Mouse (Mus musculus) intestine, embryonic 15.5 days (tissue): ENCODE data around the gene Kcnk18. TPM values are rescaled to one million over a fixed set of nuclear protein-coding genes. Genes with fewer than 3 reads are reported as not detected.
A peak's percentile ranks its signal among the peaks of the same experiment; 100 is the strongest.

Source experiments
- ATAC-seq: fragments of 200-750 bp; cut with Nextera tagmentation; 2 replicates; pipeline ENCODE4 v1.8.0; 2017; ENCODE audit warnings: moderate TSS enrichment, moderate library complexity
- H3K27ac ChIP-seq: fragments of 300-500 bp; sonication (generic); 2 replicates; pipeline ENCODE4 v1.5.1; 2015; ENCODE audit warnings: mild to moderate bottlenecking, inconsistent platforms
- H3K27me3 ChIP-seq: fragments of 300-500 bp; sonication (generic); replicated peaks from 2 replicates; pipeline ENCODE4 v1.6.1; 2015; ENCODE audit warnings: inconsistent platforms
- H3K36me3 ChIP-seq: fragments of 300-500 bp; sonication (generic); 2 replicates; pipeline ENCODE4 v1.6.1; 2015; ENCODE audit warnings: inconsistent platforms
- H3K4me1 ChIP-seq: fragments of 300-500 bp; sonication (generic); replicated peaks from 2 replicates; pipeline ENCODE4 v1.6.1; 2015; ENCODE audit warnings: inconsistent platforms
- H3K4me2 ChIP-seq: fragments of 300-500 bp; sonication (generic); replicated peaks from 2 replicates; pipeline ENCODE4 v1.6.1; 2015; ENCODE audit warnings: mild to moderate bottlenecking, inconsistent platforms
- H3K4me3 ChIP-seq: fragments of 300-500 bp; sonication (generic); replicated peaks from 2 replicates; pipeline ENCODE4 v1.5.1; 2015; ENCODE audit warnings: inconsistent platforms
- H3K9ac ChIP-seq: fragments of 300-500 bp; sonication (generic); 2 replicates; pipeline ENCODE4 v1.6.1; 2015; ENCODE audit warnings: inconsistent platforms
- H3K9me3 ChIP-seq: fragments of 300-500 bp; sonication (generic); 2 replicates; pipeline ENCODE4 v1.6.1; 2016; ENCODE audit warnings: inconsistent platforms
- WGBS: fragments of 180-500 bp; shearing (Covaris S2); methylation state at CpG from one replicate; pipeline ENCODE4 v1.1.7; 2015; 5-methylcytosine and 5-hydroxymethylcytosine counted together
- polyA plus RNA-seq: library from polyadenylated mRNA; unstranded; fragments of >200 nt; fragmentation: Nextera tagmentation; extraction: Ambion mirVana; gene quantifications from 2 replicates; pipeline ENCODE4 v1.2.1, GENCODE M21; 2015

The Kcnk18 gene
- not detected in 2 replicates for polyA plus RNA-seq

DNA sequence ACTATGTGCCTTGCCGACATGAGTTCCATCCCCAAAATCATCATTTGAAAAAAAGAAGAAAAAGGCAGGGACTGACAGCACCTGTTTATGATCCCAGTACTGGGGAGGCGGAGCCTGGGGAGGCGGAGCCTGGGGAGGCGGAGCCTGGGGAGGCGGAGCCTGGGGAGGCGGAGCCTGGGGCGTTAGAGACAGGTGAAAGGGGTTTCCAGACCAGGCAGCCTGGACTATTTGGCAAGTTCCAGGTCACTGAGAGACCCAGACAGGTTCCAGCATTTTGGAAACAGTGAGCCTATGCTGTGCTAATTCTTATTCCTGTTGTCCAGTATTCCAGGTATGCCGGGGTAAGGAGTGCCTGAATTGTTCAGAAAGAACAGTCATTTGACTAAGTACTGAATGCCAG is at the start of gene Kcnk18:
Kcnk18 (plus strand) TSS at position 224 of the 400 bp plus-strand sequence.
- Histone ChIP-seq H3K27ac (no peak within 1 kb of the TSS), H3K27me3 (no peaks in the 10 kb centered on the region), H3K9ac (no peak within 1 kb of the TSS), H3K4me1 (no peaks in the 10 kb centered on the region), H3K9me3 (no peaks in the 10 kb centered on the region), H3K36me3 (no peaks in the 10 kb centered on the region), H3K4me2 (no peak within 1 kb of the TSS), H3K4me3 (no peak within 1 kb of the TSS)
- WGBS, result 82% methylated on average over 8 of the region's 8 CpGs
- no peak for ATAC-seq

DNA sequence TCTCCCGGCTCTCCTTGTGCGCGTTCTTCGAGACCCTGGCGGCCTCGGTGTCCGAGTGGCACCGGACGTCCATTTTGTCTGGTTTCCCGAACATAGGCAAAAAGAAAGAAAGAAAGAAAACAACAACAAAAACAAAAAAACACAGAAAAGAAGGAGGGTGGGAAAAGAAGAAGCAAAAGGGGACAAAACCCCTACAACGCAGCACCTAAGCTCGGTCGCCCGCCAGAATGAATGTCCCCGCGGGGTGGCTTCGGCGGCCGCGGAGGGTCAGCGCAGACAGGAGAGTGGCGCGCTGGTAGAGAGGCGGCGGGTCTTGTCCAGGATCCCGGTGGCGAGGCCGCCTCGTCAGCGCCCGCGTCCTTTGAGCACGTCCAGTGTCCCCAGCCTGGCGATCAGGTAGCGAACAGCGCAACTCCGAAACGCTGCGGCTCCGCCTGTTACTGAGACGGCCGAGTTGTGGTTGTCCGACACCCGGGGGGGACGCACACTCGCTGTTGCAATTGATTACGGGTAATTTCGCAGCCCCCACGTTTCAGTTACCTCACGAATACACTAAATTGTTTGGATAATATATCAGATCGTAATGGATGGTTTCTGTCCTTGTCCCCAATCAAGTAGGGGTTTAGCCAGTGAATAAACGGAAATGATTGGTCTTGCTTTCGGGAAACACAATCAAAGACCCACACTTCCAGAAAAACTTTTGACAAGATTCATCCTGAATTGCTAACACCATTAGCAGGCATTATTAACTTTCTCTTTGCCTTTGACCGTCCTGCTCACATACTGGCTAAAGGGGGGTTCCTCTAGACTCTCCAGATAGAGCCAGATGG is 48.9 kb upstream of the Kcnk18 start, which contains the start of gene Vax1:
Vax1 (minus strand) TSS at position 121 of the 830 bp plus-strand sequence.
- no peak; the same call in 1 of the 2 replicates for ATAC-seq
- no peaks in the 10 kb centered on the region for H3K9me3 ChIP-seq
- under 1% methylated on average over 54 of the region's 54 CpGs for WGBS
- no peak within 1 kb of the TSS for H3K27ac ChIP-seq
- peaks cover 26% of the 10 kb centered on the region for H3K4me1 ChIP-seq
- H3K36me3 ChIP-seq, result no peaks in the 10 kb centered on the region
- peak within 1 kb of the TSS; percentile 21 for H3K4me3 ChIP-seq
- H3K27me3 ChIP-seq, result peaks cover 88% of the 10 kb centered on the region
- peak within 1 kb of the TSS; percentile 54 for H3K4me2 ChIP-seq
- H3K9ac ChIP-seq, result no peak within 1 kb of the TSS

DNA sequence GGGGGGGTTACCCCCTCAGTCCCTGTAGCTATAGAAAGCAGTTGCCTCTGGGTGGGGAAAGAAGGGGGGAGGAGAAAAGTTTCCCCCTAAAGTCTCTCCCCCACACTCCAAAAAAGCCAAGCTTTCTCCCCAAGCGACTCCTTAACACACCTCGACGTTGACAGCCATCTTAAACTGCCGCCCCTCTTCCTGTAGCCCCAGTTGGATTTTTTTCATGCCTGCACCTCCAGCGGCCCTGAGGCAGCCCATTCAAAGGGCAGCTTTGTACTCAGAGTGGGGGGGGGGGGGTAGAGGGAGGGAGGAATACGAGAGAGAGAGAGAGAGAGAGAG is 48.3 kb upstream of the Kcnk18 start:
- Histone ChIP-seq H3K4me3 (no peak overlapping the region), H3K9me3 (no peaks in the 10 kb centered on the region), H3K4me1 (peaks cover 26% of the 10 kb centered on the region), H3K27me3 (peaks cover 94% of the 10 kb centered on the region), H3K27ac (no peak overlapping the region), H3K4me2 (no peak overlapping the region), H3K36me3 (no peaks in the 10 kb centered on the region), H3K9ac (no peak overlapping the region)
- WGBS, result 1% methylated on average over 5 of the region's 6 CpGs
- no peak for ATAC-seq

DNA sequence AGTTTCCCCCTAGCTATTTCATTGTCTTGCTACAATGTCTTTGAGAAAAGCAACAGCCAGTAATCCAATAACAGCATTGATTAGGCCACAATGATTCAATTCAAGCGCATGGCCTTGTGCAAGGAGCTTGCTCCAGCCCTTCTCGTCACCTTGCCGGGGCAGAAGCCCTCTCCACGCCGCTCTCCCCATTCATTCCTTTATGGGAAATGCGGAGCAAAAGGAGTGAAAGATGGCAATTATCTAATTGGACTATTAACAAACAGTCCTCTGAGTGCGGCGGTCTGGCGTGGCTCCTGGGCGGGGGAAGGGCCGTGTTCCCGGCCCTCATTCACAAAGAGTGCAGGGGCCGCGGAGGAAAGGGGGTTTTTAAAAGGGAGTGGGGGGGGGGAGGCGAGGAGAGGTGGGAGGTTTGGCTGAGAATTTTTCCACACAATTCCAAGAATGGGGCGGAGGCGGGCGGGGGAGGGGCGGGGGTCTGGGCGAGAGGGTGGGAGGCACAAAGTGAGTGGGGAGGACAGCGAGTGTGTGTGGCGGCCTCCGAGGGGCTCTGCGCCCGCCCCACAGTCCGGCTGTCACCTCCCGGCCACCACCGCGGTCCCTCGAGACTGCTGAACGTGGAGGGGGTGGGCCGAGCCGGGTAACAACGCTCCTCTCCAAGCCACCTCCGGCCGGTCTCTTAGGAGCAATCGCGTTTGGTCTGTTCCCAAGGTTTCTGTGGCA is 47.7 kb upstream of the Kcnk18 start:
- peaks cover 21% of the 10 kb centered on the region for H3K4me1 ChIP-seq
- no peak overlapping the region for H3K4me3 ChIP-seq
- ATAC-seq, result 0 out of 2 replicates have a peak, but pooled peaks have one; percentile 20
- no peak overlapping the region for H3K4me2 ChIP-seq
- WGBS, result under 1% methylated on average over 36 of the region's 38 CpGs
- H3K27me3 ChIP-seq, result peaks cover 94% of the 10 kb centered on the region
- H3K27ac ChIP-seq, result no peak overlapping the region
- H3K36me3 ChIP-seq, result no peaks in the 10 kb centered on the region
- no peak overlapping the region for H3K9ac ChIP-seq
- no peaks in the 10 kb centered on the region for H3K9me3 ChIP-seq

DNA sequence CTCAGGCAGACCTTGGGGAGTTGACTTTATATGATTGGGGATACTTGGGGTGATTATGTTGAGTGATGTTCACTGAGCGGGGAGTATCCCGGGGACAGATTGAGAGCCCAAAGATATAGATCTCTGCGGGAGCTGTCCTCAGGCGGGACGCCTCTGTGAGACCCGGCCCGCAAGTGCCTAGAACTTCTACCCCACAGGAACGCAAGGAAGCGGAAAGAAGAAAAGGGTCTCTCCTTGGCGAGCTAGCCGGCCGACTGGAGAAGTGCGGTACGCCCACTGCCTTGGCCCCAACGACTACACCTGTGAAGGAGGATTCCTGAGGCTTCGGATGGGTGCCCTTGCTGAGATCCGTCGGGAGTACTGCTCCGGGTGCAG is 47.2 kb upstream of the Kcnk18 start:
- no peak overlapping the region for H3K4me2 ChIP-seq
- H3K9ac ChIP-seq, result no peak overlapping the region
- H3K27me3 ChIP-seq, result peaks cover 92% of the 10 kb centered on the region
- H3K36me3 ChIP-seq, result no peaks in the 10 kb centered on the region
- WGBS, result 1% methylated on average over 19 of the region's 19 CpGs
- H3K9me3 ChIP-seq, result no peaks in the 10 kb centered on the region
- H3K4me1 ChIP-seq, result peaks cover 15% of the 10 kb centered on the region
- no peak overlapping the region for H3K27ac ChIP-seq
- no peak for ATAC-seq
- H3K4me3 ChIP-seq, result no peak overlapping the region

DNA sequence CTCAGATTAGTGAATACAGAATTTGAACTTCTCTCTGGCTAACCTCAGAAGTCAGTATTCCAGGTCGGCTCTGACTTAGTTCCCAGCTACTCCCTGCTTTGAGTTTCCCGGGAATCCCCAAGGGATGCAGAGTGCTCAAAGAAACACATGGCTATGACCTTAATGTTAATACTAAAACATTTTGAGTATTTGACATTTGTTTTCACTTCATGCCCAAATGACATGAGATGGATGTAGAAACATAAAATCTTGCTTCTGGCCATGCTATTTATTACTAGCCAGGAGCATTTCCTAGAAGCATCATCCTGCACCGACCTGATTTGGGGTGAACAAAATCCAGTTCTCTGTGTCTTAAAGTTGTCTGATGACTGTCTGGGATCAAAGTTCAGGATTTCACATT is 46.2 kb upstream of the Kcnk18 start:
- no peaks in the 10 kb centered on the region for H3K36me3 ChIP-seq
- H3K27me3 ChIP-seq, result peaks cover 89% of the 10 kb centered on the region
- no peak overlapping the region for H3K9ac ChIP-seq
- no peak overlapping the region for H3K4me3 ChIP-seq
- no peak for ATAC-seq
- H3K4me2 ChIP-seq, result no peak overlapping the region
- H3K27ac ChIP-seq, result no peak overlapping the region
- WGBS, result 3% methylated on average over 3 of the region's 3 CpGs
- no peaks in the 10 kb centered on the region for H3K9me3 ChIP-seq
- H3K4me1 ChIP-seq, result peaks cover 15% of the 10 kb centered on the region

DNA sequence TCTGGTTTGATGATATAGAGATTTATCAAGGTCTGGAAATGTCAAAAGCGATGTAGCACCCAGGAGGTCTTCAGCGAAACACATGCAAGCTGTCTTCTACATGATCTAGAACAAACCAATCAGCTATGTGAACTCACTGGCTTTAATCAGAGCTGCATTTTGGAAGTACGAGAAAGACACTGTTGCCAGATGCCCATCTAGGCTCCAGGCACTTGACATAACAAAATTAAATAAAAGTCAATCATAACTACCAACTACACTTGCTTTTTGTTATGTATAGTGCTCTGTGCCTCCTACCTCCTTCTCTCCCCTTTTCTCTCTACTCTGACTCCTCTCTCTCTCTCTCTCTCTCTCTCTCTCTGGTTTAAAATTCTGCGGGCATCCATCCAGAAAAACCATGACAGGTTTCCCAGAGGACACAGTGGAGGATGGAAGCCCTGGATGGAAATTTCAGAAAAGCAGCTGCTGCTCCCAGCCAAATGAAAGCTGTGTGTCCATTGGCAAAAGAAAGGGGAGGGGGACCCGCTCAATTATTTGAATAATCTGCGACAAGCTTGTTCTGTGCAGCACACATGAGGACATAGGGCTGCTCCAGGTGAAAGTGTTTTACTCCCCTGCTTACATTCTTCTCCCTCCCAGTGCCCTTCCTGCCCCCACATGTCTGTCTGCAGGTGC is 45.5 kb upstream of the Kcnk18 start:
- H3K4me1 ChIP-seq, result peaks cover 15% of the 10 kb centered on the region
- no peak overlapping the region for H3K27ac ChIP-seq
- no peak overlapping the region for H3K9ac ChIP-seq
- H3K27me3 ChIP-seq, result peaks cover 84% of the 10 kb centered on the region
- no peaks in the 10 kb centered on the region for H3K36me3 ChIP-seq
- no peaks in the 10 kb centered on the region for H3K9me3 ChIP-seq
- no peak overlapping the region for H3K4me3 ChIP-seq
- no peak overlapping the region for H3K4me2 ChIP-seq
- ATAC-seq, result no peak
- WGBS, result 17% methylated on average over 6 of the region's 6 CpGs

DNA sequence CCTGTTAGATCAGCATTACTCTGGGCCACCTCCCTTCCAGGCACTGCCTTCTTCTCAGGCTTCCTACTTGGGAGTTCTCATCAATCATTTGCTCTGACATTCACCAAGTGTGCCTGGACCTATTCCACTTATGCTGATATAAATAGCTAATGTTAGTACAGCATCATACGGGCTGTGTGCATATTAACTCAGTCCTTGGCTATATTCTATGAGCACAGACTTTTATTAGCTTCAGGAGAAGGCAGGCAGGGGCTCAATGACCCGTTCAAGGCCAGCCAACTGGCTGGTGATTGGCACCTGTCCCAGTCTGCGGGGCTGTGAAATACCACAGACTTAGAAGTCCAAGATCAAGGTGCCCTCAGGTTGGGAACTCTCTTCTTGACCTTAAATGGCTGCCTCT is 35.0 kb upstream of the Kcnk18 start:
- H3K36me3 ChIP-seq, result no peaks in the 10 kb centered on the region
- no peak for ATAC-seq
- H3K4me3 ChIP-seq, result no peak overlapping the region
- H3K9ac ChIP-seq, result no peak overlapping the region
- peaks cover 36% of the 10 kb centered on the region for H3K27me3 ChIP-seq
- H3K9me3 ChIP-seq, result no peaks in the 10 kb centered on the region
- H3K4me1 ChIP-seq, result no peaks in the 10 kb centered on the region
- H3K27ac ChIP-seq, result no peak overlapping the region
- WGBS, result 35% methylated on average over 3 of the region's 3 CpGs
- H3K4me2 ChIP-seq, result no peak overlapping the region

DNA sequence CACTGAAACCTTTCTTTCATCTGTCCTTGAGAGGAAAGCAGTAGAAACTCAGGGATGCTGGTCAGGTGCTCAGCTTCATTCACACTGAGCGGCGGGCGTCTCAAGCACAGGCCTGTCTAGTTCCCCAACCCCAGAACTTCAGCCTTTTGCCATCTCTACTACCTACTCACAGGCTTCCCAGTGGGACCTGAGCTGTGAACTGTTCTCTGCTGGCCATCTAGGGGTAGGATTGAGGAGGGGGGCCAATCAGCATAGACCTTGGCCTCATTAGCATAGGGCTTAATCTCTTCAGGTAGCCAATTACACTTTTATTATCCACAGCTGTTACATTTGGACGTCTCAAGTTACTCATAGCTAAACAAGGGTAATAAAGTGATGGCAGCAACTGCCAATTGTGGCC is 30.0 kb upstream of the Kcnk18 start:
- H3K9me3 ChIP-seq, result no peaks in the 10 kb centered on the region
- no peaks in the 10 kb centered on the region for H3K36me3 ChIP-seq
- H3K9ac ChIP-seq, result no peak overlapping the region
- peaks cover 3% of the 10 kb centered on the region for H3K4me1 ChIP-seq
- no peak overlapping the region for H3K4me2 ChIP-seq
- H3K4me3 ChIP-seq, result no peak overlapping the region
- peaks cover 59% of the 10 kb centered on the region for H3K27me3 ChIP-seq
- peak; percentile 55; the same call in 1 of the 2 replicates for ATAC-seq
- no peak overlapping the region for H3K27ac ChIP-seq
- 20% methylated on average over 4 of the region's 4 CpGs for WGBS

DNA sequence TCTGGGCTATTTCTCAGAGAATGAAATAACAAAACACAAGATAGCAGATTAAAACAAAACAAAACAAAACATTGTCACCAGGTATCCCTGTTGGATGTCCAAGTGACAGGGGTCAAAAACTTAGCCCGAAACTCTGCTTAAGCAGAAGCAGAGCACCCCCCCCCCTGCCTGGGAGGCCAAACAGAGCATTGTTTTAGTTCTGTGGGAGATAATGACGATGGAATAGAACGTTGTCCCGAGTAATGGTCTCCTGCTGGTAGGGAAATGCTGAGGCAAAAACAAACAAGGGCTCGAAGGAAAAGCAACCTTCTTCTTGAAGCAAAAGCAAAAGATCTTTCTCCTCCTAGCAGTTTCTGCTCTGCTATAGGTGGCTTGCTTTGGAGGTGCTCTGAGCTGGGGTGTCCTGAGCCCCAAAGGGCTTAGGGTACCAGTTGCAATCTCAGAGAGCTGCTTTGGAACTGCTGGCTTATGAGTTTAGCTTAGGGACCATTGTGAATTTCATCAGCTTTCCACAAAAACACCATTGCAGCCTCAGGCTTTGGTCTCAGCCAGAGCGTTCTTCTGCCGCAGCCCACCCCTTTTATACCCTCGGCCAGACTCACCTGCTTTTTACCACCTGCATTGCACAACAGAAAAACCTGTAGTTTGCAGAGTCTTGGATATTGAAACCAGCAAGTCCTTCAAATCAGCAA is 28.4 kb upstream of the Kcnk18 start:
- Histone ChIP-seq H3K9ac (no peak overlapping the region), H3K36me3 (no peaks in the 10 kb centered on the region), H3K27me3 (peaks cover 65% of the 10 kb centered on the region)

DNA sequence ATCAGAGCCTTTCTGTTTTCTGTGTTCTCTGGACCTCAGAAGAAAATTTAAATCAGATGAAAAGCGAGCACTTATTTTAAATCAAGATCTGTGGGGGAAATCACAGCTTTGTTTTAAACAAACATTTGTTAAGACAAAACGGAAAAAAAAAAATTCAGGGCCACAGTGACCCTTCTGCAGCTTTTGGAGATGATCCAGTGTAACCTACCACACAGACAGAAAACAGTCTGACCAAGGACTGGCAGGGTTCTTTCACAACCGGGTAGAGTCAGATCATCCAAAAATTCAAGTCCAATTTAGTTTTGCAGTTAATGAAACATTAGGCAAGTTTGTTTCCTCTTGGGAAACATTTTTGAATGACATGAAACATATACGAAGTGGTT is 27.9 kb upstream of the Kcnk18 start:
- no peak for ATAC-seq
- peaks cover 8% of the 10 kb centered on the region for H3K4me1 ChIP-seq
- H3K27me3 ChIP-seq, result peaks cover 70% of the 10 kb centered on the region
- 9% methylated on average over 4 of the region's 4 CpGs for WGBS
- H3K4me3 ChIP-seq, result no peak overlapping the region
- no peak overlapping the region for H3K4me2 ChIP-seq
- H3K9me3 ChIP-seq, result no peaks in the 10 kb centered on the region
- no peaks in the 10 kb centered on the region for H3K36me3 ChIP-seq
- no peak overlapping the region for H3K9ac ChIP-seq
- H3K27ac ChIP-seq, result no peak overlapping the region

More for the DNA sequence above, 28.4 kb upstream of the Kcnk18 start:
- Histone ChIP-seq H3K4me1 (peaks cover 8% of the 10 kb centered on the region), H3K4me2 (no peak overlapping the region), H3K27ac (no peak overlapping the region), H3K4me3 (no peak overlapping the region), H3K9me3 (no peaks in the 10 kb centered on the region)
- ATAC-seq, result no peak
- 2% methylated on average over 8 of the region's 8 CpGs for WGBS

DNA sequence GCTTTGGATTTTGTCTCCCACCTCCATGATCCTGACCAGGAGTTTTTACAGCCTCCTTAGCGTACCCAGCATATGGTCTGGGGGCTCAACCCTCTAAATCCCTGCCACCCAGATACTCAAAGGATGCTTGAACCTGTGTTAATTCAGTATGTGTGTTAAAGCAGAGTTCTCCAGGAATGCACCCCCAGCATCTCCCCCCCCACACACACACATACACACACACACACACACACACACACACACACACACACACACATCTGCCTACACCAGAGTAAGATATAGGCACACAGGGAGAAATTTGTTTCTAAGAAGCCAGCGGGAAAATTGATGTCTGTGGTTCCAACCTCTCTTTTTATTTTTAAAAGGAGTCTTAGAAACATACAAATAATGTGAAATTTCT is 26.5 kb upstream of the Kcnk18 start:
- Histone ChIP-seq H3K27me3 (peaks cover 79% of the 10 kb centered on the region), H3K4me3 (no peak overlapping the region), H3K36me3 (no peaks in the 10 kb centered on the region), H3K27ac (no peak overlapping the region), H3K4me2 (no peak overlapping the region), H3K9ac (no peak overlapping the region), H3K4me1 (peaks cover 8% of the 10 kb centered on the region), H3K9me3 (no peaks in the 10 kb centered on the region)
- 9% methylated on average over 2 of the region's 2 CpGs for WGBS
- ATAC-seq, result no peak
